Mouse (Mus musculus): ENCODE results near the gene Kcnk4.

GRCm38 (mm10) chr19:6969291-6969664, 35.0 kb upstream of the Kcnk4 start:
- no peak for TF ChIP-seq POLR2A (IDR thresholded peaks at IDR 0.05; ENCODE audit: extremely low read depth, insufficient read depth, low read length)
- no peak for TF ChIP-seq CTCF (IDR thresholded peaks at IDR 0.05; ENCODE audit: extremely low read depth, insufficient read depth, low read length)

Measured in cortical plate, adult 2 months (tissue).